Mouse (Mus musculus): Measurements from ENCODE around the gene Rnf216.

Rnf216 gene

DNA sequence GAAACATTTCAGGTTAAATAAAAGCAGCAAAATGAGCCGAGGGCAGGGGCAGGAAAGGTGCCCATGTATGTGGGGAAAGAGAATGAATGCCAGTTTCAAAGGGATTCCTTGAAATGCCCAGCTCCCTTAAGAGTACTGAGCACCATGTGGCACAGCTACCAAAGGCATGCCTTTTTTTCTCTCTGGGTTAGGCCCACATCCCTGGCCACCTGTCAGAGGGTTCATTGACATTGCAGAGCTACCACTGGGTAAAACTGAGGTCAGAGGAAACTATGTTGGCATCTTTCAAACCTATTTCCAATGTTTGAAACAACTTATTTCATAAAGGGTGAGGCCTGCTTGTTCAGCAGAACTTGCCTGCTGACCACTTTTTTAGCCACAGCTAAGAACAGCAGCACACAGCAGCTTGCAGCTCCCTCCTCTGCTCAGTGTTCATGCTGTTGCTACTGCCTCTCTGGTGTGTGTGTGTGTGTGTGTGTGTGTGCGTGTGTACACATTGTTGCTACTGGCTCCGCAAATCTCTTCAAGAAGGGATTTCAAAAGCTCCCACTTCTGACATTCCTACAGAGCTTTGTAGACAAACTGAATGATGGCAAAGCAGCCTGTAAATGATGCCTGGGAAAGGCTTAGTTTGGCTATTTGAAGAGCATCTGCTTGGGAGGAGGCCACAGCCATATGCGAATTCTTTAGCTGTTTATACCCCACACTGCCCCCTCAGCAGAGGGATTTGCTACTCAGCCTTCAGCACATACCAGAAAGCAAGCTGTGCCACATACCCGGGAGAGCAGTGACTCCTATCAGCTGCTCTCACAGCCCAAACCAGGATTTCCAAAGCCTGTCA, 59.4 kb downstream of the Rnf216 start:
- DNase-seq (ENCODE audit: low spot score), result no peak

DNA sequence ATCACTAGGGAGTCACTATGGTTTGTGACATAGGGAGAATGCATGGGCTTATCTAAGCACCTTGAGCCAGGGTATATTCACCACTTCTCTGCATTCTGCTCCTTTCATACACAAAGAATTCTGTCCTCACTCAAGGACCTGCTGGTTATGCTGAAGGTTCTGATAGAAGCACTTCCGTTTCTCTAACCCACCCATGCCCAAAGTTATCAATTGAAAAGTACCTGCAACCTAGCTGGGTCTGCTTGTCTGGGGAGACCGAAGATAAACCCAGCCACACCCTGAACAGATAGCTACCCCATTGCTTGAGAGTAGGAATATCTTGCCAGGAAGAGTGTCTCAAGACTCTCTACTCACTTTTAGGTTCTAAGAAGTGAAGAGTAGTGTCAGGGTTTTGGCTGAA, 60.1 kb downstream of the Rnf216 start:
- no peak for DNase-seq (ENCODE audit: low spot score)

DNA sequence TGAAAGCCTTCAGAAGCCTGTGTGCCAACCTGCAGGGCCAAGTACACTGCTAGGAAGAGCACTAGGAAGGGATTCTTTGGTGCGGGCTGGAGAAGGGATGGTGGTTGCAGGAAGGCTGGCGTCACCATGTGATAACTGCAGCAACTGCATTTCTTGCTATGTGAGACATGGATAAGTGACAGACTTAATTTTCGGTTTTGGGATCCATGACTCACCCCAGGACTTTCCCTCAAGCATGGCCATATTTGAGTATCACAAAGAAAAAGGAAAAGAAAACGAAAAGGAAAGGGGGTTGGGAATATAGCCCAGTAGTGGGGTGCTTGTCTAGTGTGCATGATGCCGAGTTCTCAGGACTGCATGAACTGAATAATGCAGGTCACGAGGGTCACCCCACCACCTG, 60.9 kb downstream of the Rnf216 start:
- DNase-seq (ENCODE audit: low spot score), result no peak

DNA sequence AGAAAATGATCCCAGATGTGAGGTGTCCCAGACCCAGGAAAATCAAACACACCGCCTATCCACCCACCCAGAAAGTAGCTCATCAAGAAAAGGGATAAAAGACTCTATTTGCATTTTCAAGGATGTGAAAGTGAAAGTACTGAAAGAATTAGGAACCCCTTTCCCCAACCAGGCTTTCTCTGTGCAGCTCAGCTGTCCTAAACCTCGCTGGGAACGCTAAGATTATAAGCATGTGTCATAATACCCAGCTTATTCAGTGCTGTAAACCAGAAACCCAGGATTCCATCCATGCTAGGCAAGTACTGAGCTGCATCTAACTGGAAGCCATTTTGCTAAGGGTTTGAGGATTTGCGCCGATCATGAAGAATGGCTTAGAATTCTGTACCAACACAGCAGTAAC, 62.5 kb downstream of the Rnf216 start:
- no peak for DNase-seq (ENCODE audit: low spot score)

DNA sequence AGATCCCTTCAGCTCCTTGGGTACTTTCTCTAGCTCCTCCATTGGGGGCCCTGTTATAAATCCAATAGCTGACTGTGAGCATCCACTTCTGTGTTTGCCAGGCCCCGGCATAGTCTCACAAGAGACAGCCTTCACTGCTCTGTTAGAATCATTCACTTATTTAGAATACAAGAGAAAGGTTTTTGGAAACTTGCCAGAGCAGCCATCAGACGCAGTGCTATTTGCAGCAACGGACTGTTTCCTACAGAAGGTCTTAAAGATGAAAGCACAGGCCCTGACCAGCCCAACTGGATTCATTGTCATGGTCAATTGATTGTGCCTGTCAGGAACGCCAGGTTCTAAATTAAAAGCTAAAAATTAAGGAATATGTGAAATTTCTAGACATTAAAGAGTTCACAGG, 63.0 kb downstream of the Rnf216 start:
- no peak for DNase-seq (ENCODE audit: low spot score)

DNA sequence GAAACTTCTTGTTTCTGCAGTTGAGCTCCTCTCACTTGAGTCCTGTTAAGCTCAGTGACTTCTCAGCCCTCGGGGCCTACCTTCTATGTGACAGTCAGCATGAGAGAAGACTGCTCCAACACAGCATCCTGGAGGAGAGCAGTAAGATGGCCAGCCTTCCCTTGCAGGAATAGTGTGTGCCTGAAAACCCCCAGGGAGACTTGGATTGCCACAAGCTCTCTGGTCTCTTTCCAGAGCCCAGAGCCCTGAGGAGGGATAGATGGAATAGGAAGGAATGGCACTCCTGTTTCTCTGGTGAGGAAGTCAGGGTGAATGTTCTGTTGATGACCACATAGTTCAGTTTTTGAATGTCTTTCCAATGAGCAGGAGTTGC, 63.8 kb downstream of the Rnf216 start:
- DNase-seq (ENCODE audit: low spot score), result no peak

DNA sequence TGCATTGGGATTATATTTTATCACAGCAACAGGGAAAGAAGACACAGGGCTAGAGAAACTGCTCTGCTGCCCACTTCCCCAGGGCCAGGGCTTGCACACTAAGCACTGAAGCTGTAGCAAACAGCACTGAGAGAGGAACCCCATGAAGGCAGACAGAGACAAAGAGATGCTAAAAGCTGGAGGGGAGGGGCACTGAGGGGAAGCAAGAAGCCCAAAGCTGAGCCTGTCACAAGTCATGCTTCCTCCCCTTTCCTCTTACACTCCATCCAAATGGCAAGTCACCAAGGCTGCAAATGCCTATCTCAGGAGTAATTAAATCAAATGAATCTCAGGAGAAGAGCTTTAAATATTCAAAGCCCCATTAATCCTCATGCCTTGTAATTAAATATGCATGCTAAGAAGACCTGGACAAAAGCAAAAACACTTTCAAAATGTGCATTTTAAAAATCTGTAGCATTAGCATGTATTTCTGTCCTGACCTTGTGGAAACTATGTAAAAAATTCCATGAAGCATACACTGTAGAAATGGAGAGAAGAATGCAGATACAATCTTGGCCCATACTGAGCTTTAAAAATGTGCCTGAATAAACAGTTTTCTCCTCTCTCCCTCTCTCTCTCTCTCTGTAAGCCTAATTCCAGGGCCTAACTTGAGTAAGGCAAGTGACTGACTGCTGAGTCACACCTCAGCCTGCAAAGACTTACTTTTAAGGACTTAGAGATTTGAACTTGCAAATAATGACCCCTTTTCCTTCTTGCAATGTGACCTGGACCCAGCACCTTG, 64.4 kb downstream of the Rnf216 start:
- DNase-seq (ENCODE audit: low spot score), result no peak

DNA sequence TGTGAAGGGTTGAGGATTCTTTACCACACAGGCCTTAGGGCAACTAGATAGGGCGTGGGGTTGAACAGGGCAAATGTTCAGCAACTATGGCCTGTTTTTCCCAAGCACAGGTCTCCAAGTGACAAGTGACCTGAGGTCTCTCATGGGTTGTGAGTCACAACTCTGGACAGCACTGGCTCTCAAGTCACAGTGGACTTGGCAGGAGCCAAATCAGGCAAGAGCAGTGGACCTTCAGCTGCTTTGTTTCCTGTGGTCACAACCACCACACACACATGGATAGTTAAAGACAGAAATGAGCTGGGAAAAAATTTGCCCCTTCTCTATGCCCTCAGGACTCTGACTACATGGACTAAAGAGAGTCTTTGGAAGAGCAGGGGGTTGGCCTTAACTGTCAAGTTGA, 65.2 kb downstream of the Rnf216 start:
- DNase-seq (ENCODE audit: low spot score), result no peak

DNA sequence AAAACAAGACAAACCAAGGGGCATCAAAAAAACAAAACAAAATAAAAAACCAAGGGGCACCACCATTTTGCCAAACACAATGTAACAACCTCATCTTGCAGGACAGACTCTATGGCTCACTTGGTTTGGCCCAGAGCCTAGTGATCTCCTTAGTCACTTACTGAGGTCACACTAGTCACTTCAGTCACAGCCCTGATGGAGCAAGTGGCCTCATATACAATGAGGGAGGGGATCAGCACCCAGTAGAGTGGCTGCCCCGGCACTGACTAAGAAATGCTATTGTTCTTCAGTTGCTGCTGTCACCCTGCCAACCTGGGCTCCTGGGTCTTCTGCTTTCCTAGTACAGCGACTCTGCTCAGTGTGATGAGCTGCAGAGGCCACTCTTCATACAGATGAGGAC, 68.9 kb downstream of the Rnf216 start:
- DNase-seq (ENCODE audit: low spot score), result no peak

DNA sequence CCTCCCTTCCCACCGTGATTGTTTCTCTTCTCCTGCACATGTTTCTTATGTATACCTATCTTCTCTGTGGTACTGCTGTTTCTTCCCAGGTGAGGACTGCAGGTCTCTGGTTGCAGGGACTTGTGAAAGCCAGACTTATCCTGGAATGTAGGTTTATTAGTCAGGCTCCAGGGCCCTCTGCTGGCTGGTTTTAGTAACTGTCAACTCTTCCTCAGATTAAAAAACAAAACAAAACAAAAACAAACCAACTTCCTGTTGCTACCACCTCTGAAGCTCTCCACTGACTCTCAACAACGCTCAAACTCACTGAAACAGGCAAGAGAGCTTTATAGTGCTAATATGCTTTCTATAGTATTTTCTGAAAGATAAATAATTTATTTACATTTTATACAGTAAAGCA, 69.5 kb downstream of the Rnf216 start:
- DNase-seq (ENCODE audit: low spot score), result no peak

DNA sequence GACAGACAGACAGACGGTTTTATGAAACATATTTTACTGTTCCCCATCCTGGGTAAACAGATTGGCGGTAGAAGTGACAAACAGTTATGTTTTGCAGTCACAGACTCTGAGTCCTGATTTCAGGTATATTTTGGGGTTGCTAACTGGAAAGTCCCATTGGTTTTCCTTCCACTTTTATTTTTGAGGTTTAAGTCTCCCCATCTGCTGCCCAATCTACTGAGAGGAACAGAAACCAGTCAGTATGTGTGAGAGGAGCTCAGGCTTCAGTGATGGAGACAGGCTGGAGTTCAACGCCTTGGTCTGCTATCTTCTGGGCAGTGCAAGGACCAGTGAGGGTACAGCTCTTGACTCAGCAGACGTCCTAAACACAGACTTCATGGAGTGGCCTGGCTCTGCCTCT, 74.0 kb downstream of the Rnf216 start:
- DNase-seq (ENCODE audit: low spot score), result no peak

DNA sequence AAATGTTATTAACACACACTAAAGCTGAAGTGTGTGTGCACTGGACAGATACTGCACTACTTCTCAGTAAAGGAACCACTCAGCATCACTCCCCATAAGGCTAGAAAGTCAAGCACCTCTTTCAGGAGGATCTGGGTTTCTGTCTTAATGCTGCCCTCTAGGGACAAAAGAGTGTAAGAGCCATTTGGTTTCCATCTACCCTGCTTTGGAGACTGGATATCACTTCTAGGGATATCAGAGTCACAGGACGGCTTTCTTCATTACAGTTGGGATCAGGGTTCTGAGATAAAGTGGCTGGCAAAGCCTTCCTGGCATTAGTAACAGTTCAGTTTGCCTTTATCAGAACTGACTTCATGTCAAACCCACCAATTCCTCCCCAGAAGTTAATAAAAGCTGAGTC, 75.6 kb downstream of the Rnf216 start:
- DNase-seq (ENCODE audit: low spot score), result no peak

DNA sequence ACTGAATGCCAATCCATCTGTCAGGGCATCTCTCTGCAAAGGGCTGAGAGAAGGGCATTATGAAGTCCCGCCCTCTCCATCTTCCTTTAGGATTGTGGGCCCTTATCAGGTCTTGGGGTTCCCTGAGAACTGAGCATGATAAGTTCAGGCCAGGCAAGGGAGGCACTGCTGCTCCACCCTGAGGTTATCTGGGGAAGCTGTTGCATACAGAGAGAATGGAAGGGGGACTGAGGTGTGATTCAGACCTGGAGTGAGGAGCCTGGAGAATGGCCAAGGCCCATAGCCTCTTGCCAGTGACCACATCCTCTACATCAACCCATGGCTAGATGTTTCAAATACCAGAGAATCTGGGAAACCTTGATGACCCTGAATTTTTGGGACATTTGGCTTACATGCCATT, 76.7 kb downstream of the Rnf216 start:
- DNase-seq (ENCODE audit: low spot score), result no peak

DNA sequence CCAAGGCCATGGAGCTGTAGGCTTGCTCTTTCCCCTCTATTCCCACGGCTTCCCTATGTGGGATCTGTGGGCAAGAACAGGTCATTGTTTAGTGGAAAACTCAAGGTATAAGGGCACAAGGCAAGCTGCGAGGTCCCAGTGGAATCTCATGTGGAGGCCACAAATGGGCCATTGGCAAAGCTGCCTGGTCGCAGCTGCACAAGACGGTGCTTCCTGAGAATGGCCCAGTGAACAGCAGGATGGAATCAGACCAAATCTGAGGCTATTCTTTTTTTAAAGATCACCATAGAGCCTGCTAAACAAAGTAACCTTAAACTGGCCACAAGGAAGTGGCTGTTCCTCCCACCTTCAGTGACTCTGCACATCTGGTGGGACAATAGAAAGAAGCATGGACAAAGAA, 77.5 kb downstream of the Rnf216 start:
- DNase-seq (ENCODE audit: low spot score), result no peak

DNA sequence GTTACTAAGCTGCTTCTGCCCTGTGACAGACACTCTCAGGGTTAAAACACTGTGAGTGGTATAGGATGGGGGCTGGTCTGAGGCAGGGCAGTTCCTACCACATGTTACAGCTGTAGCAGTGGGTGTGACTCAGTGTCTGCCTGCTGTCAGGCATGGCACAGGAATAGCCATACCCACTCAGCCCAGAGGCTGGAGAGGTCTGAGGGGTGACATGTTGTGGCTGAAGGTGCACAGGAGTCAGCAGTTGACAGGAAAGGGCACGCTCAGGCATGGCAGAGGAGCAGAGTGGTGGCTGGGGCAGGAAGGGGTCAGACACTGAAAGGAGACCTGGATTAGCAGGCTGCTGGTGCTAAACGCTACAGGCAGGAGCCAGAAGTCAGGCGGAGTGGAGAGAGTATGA, 78.7 kb downstream of the Rnf216 start:
- no peak for DNase-seq (ENCODE audit: low spot score)

DNA sequence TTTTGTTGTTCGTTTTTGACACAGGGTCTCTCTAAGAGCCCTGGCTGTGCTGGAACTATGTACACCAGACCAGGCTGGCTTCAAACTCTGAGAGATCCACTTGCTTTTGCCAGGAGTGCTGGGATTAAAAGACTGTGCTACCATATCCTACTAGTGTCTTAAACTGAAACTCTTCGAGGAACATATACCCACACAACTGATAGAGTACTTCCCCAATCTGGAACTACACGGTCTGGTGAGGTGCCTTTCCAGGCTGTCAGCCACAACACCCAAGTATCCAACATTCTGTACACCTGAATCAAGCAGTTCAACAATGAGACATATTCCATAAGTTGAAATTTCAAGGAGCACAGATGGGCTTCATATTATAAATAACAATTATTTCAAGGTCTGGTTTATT, 79.5 kb downstream of the Rnf216 start:
- DNase-seq (ENCODE audit: low spot score), result no peak

DNA sequence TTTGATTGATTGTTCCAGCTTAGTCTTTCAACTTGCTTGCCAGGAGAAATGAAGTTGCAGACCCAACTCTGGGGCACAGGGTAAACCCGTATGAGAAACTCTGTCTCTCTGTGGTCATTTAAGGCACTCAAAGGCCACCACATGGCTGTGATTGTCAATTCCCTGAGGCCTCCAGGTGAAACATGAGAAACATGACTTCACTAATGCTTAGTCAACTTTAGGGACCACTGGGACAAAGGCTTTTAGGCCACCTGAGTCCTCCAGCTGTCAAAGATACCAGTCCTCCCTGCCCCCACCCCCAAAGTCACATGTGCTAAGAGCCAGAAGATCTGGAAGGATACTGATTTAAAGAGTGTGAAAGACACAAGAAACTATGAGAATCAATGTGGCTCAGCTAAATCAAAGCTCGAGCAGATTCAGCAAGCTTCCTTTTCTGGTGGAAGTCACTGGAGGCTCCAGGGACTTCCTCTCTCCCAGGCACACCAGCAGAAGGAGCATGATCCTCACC, 80.1 kb downstream of the Rnf216 start:
- DNase-seq (ENCODE audit: low spot score), result no peak

DNA sequence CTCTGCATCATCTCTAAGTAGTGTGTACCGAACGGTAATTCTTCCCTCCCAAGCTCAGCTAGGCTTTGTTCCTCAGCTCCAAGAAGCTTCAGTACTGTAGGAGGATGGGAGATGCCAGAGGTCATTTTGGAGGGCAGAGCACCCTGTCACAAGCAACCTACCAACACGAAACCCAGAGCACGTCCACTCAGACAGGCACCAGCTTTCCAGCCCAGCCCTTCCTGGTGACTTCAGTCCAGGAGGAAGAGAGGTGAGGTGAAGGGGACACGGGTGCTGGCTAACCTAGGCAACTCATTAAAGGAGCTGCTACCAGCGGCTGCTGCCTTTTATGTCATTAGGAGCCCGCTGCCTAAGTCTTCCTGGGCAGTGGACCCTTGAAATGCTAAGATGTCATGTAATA, 81.1 kb downstream of the Rnf216 start:
- DNase-seq (ENCODE audit: low spot score), result no peak

DNA sequence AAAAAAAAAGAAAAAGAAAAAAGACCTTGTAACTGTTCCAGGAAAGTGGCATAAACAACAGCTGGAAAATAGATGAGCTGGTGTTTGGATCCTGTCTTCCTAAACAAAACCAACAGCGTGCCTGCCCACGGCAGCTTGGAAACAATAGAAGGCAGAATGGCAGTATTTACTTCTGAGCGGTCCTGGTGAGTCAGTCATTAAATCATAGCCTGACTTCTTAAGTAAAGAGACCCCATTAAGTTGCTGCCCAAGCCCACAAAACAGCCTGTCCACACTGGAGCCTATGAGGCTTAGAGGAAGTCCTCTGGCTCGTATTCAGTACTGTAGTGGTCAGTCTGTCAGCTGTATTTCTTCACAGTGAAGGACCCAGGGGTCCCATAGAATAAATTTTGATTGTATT, 81.6 kb downstream of the Rnf216 start:
- no peak for DNase-seq (ENCODE audit: low spot score)

DNA sequence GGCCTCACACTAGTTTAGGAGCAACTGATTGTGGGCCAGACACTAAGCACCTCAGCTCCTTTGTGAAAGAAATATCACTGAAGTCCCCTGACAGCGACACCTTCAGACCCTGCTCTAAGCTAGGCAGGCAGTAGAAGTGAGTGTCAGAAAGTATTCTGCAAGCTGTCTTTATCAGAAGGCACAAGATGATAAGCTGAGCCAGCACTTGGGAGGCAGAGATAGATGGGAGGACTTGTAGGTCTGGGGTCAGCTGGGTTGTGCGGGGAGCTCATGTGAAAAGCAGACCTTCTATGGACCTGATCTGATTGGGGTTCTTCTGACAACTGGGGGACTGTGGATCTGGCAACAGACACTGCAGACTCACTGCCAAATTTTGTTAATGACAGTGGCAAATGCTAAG, 88.9 kb downstream of the Rnf216 start:
- DNase-seq (ENCODE audit: low spot score), result no peak

DNA sequence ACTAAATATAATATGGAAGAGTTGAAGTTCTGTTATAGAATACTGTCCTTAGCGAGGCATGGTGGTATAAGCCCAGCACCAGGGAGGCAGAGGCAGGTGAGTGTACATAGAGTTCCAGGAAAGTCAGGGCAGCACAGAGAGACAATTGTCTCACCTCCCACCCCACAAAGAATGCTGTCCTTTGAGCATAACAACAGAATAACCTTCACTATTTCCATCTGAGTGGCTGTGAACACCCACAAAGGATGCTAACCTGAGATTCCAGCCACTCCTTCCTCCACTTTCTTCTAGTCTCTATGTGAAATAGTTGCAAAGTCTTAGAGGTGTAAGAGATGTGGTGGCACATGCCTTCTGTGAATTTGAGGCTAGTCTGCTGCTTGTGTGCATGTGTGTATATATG, 89.8 kb downstream of the Rnf216 start:
- no peak for DNase-seq (ENCODE audit: low spot score)

DNA sequence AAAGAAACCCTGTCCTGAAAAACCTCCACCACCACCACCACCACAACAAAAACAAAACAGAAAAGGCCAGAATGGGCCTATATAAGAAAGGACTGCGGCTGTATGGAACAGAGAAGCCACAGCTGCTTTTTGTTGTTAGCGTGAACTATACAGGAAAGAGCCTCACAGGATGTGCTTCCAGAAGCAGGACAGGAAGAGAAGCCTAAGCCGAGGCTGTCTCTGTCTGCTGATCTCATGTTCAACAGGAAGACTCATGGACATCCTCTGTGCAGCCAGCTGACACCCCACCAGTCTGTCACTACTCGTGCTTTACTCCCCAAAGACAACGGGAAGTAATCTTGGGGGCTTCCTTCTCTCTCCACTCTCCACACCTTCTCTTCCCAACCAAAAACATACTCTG, 95.4 kb downstream of the Rnf216 start:
- DNase-seq (ENCODE audit: low spot score), result no peak

DNA sequence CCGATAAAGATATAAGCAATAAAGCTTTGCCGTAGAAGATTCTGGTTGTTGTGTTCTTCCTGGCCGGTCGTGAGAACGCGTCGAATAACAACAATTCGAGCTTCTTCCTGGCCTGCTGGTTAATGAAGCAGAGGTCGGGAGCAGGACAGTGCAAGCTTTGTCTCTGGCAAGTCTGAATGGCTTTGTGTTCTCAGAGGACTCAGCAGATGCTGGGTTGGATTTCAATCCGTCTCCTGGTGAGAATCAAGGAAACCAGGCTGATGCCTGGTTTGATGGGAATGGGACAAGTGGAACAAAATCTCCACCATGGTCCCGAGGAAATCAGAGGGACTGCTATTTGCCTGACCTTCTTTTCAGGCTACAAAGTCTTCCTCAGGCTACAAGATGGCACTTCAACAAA, 103.4 kb downstream of the Rnf216 start:
- no peak for DNase-seq (ENCODE audit: low spot score)
